Mouse (Mus musculus) lung, postnatal 10 days (tissue): ENCODE results near the gene Sprtn.

Source experiments
- DNase-seq: peaks from one replicate; pipeline ENCODE4 v3.0.0; 2021

Gene Sprtn

GRCm38 (mm10) chr8:124947865-124948732 lies 50.4 kb downstream of the Sprtn start:
- DNase-seq = peak; percentile 44

DNA sequence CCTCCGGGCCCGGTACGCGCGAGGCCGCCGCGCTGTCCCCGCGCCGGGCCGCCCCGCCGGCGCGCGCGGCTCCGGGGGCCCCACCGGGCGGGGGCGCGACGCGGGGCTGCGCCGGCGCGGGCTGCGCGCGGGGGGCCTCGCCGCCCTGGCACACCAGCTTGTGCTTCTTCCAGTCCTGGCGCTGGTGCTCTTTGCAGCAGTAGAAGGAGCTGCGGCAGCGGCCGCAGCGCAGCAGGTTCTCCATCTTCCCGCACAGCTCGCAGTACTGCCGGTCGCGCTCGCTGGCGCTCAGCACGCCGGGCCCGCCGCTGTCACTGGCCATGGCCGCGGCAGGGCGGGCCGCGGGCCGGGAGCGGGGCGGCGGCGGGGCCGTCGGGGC lies 51.0 kb downstream of the Sprtn start:
- peak; percentile 35 for DNase-seq

- peak; percentile 83 for DNase-seq
These were observed 51.8 kb downstream of the Sprtn start, which contains the start of gene Egln1 for GRCm38 (mm10) chr8:124949209-124950068. TSS of gene Egln1 (minus strand) at chr8:124949324.

DNA sequence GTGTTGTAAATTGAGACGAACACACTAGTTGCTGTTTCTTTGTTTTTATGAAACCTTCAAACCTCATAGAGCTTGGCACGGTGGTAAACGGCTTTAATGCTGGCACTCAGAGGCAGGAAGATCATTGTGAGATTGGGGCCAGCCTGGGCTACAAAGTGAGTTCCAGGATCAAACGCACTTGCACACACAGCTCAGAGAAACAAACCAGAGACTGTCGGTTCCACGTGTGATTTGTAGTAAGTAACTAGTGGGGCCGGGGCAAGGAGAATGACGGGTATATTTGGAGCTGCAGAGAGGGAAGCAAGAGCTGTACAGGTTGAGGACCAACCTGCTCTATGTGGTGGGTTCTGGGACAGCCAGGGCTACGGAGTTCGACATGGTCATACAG lies 52.4 kb downstream of the Sprtn start:
- peak; percentile 25 for DNase-seq

GRCm38 (mm10) chr8:124950865-124951264 lies 53.2 kb downstream of the Sprtn start:
- no peak for DNase-seq

- peak; percentile 23 for DNase-seq
These were observed 55.5 kb downstream of the Sprtn start for GRCm38 (mm10) chr8:124953188-124953587.

DNA sequence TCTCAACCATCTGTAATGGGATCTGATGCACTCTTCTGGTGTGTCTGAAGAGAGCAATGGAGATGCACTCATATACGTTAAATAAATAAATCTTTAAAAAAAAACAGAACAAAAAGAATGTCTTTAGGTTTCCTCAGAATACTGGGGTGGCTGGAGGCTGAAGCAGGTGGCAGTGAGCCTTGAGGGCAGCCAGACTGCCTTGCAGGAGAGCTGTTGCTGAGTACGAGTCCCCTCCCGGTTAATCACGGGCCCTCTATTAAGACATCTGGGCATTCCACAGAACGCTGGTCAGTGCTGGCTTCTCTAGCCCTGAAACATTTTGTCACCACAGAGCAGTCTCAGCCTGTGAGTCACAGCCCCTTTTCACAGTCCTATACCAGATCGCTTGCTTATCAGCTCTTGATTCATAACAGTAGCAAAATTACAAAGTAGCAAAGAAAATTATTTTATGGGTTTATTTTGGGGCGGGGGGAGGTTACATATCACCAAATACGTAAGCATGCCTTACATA lies 56.9 kb downstream of the Sprtn start:
- DNase-seq = no peak
